Mouse (Mus musculus) forebrain, embryonic 16.5 days (tissue): ENCODE measurements around the gene Hs1bp3. TPM values are rescaled to one million over a fixed set of nuclear protein-coding genes. Genes with fewer than 3 reads are reported as not detected.
A peak's percentile ranks its signal among the peaks of the same experiment; 100 is the strongest.

Source experiments
- ATAC-seq: fragments of 200-750 bp; cut with Nextera tagmentation; 2 replicates; pipeline ENCODE4 v1.8.0; 2017; ENCODE audit warnings: mild to moderate bottlenecking, moderate library complexity
- H3K27ac ChIP-seq: fragments of 300-500 bp; sonication (generic); 2 replicates; pipeline ENCODE4 v1.5.1; 2014; ENCODE audit warnings: low read length, control low read depth
- H3K27me3 ChIP-seq: fragments of 300-500 bp; sonication (generic); replicated peaks from 2 replicates; pipeline ENCODE4 v1.6.1; 2014; ENCODE audit warnings: low read length; ENCODE audit not compliant: control insufficient read depth, insufficient read depth
- H3K36me3 ChIP-seq: fragments of 300-500 bp; sonication (generic); 2 replicates; pipeline ENCODE4 v1.6.1; 2014; ENCODE audit not compliant: control insufficient read depth, insufficient read depth
- H3K4me1 ChIP-seq: fragments of 300-500 bp; sonication (generic); replicated peaks from 2 replicates; pipeline ENCODE4 v1.6.1; 2014; ENCODE audit warnings: low read length; ENCODE audit not compliant: control insufficient read depth, insufficient read depth
- H3K4me2 ChIP-seq: fragments of 300-500 bp; sonication (generic); 2 replicates; pipeline ENCODE4 v1.6.1; 2014; ENCODE audit warnings: mild to moderate bottlenecking, low read length, control low read depth
- H3K4me3 ChIP-seq: fragments of 300-500 bp; sonication (generic); replicated peaks from 2 replicates; pipeline ENCODE4 v1.5.1; 2014; ENCODE audit warnings: mild to moderate bottlenecking, low read length, control low read depth
- H3K9ac ChIP-seq: fragments of 300-500 bp; sonication (generic); replicated peaks from 2 replicates; pipeline ENCODE4 v1.6.1; 2014; ENCODE audit warnings: low read depth, low read length, control low read depth
- H3K9me3 ChIP-seq: fragments of 300-500 bp; sonication (generic); 2 replicates; pipeline ENCODE4 v1.6.1; 2016; ENCODE audit warnings: low read length; ENCODE audit not compliant: control insufficient read depth
- whole genome bisulfite sequencing: fragments of 180-500 bp; shearing (Covaris S2); extraction: QIAGEN DNeasy Blood & Tissue Kit; methylation state at CpG from one replicate; pipeline ENCODE4 v1.1.7; 2014; 5-methylcytosine and 5-hydroxymethylcytosine counted together
- polyA plus RNA-seq: library from polyadenylated mRNA; unstranded; fragments of >200 nt; fragmentation: Nextera tagmentation; extraction: Ambion mirVana; gene quantifications from 2 replicates; pipeline ENCODE4 v1.2.1, GENCODE M21; 2015

Gene Hs1bp3
- polyA plus RNA-seq, 1 experiment from 2014 or later, result 11.1 TPM

DNA sequence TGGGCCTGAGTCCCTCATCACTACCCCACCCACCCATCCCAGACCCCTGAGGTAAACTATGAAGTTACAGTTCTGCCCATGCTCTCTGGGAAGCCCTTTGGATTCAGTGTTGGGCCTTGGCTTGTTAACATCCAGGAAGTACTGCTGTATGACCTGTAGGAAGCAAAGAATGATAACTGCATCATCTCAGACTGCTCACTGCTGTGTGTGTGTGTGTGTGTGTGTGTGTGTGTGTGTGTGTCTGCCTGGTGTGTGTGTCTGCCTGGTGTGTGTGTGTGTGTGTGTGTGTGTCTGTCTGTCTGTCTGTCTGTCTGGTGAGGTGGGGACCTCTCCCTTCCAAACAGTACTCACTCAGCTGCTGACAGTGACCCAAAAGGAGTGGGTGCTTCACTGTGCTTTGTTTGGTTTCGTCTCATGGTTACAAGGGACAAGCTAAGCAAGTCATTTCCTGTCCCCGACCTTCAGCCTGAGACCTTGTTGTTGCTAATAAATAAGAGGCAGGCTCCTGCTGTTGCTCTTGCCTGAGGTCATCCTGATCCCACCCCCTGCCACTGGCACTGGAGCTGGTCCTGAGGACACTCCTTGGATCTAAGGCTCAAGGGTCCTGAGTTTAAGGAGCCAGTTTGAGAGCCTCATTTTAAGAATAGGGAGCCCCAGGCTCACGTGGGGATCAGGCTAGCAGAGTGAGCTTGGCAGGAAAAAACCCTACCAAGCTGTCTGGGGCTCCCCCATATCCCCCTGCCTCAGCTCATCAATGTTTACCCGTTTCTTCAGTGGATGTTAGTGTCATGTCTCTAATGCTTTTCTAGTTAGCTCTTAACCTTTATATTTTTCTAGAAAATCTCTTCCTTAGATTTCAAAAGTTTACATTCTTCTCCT is 38.0 kb downstream of the Hs1bp3 start:
- H3K36me3 ChIP-seq, result no peaks in the 10 kb centered on the region
- no peak for ATAC-seq
- no peak overlapping the region for H3K4me3 ChIP-seq
- no peaks in the 10 kb centered on the region for H3K27me3 ChIP-seq
- peaks cover 3% of the 10 kb centered on the region for H3K4me1 ChIP-seq
- no peak overlapping the region for H3K9ac ChIP-seq
- H3K27ac ChIP-seq, result no peak overlapping the region
- H3K9me3 ChIP-seq, result no peaks in the 10 kb centered on the region
- 49% methylated on average over 4 of the region's 4 CpGs for WGBS
- no peak overlapping the region for H3K4me2 ChIP-seq

DNA sequence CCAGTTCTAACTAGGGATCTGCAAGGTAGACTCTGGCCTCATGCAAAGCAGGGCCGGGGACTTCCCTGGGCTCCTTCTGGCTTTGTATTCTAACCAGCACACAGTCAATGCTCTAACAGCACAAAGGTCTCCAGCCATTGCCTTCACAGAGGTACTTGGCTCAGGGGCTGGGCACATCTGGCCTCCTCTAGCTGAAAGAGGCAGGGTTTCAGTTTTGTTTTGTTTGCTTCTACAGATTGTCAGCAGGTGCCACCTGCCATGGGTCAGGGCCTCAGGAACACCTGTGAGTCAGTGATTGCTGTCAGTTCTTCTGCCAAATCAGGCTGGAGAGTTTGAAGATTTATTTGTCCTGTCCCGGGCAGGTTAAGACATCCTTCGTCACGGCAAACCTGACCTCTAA is 39.8 kb downstream of the Hs1bp3 start:
- Histone ChIP-seq H3K36me3 (no peaks in the 10 kb centered on the region), H3K9me3 (no peaks in the 10 kb centered on the region), H3K4me1 (peaks cover 9% of the 10 kb centered on the region), H3K4me3 (no peak overlapping the region), H3K9ac (no peak overlapping the region), H3K27ac (no peak overlapping the region), H3K27me3 (no peaks in the 10 kb centered on the region), H3K4me2 (no peak overlapping the region)
- ATAC-seq, result no peak
- 84% methylated on average over 4 of the region's 4 CpGs for WGBS

DNA sequence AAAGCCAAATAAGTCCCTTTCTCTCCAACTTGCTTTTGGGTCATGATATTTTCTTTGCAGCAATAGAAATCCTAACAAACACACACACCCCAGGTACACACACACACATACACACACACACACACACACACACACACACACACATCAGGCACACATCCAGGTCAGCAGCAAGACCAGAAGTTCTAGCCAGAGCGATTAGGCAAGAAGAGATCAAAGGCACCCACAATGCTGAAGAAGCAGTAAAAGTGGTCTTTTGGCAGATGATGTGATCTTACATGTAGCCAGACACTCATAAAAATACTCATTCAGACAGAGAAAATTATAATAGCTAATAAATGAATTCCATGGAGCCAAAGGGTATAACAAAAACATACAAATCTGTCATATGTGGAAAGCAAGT is 41.0 kb downstream of the Hs1bp3 start:
- Histone ChIP-seq H3K36me3 (no peaks in the 10 kb centered on the region), H3K27me3 (no peaks in the 10 kb centered on the region), H3K27ac (no peak overlapping the region), H3K4me3 (no peak overlapping the region), H3K9ac (no peak overlapping the region), H3K4me2 (no peak overlapping the region), H3K9me3 (no peaks in the 10 kb centered on the region), H3K4me1 (peaks cover 9% of the 10 kb centered on the region)
- no peak for ATAC-seq
- WGBS, result 96% methylated on average over 1 of the region's 1 CpGs

DNA sequence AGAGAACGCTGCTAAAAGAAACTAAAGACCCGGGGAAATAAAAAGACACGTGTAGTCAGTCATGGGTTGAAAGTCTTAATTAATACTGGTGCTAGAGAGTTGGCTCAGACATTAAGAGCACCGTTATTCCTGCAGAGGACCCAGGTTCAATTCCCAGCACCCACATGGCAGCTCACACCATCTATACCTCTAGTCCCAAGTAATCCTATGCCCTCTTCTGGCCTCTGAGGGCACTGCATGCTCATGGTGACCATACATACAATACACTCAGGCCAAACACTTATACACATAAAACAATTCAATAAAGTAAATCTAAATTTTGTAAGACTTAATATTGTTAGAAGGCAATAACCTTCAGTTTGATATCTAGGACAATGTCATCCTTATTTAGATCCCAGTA is 41.8 kb downstream of the Hs1bp3 start:
- no peaks in the 10 kb centered on the region for H3K27me3 ChIP-seq
- no peak overlapping the region for H3K27ac ChIP-seq
- 97% methylated on average over 4 of the region's 4 CpGs for WGBS
- H3K4me3 ChIP-seq, result no peak overlapping the region
- no peak overlapping the region for H3K4me2 ChIP-seq
- H3K9ac ChIP-seq, result no peak overlapping the region
- no peaks in the 10 kb centered on the region for H3K36me3 ChIP-seq
- H3K4me1 ChIP-seq, result peaks cover 7% of the 10 kb centered on the region
- ATAC-seq, result no peak
- no peaks in the 10 kb centered on the region for H3K9me3 ChIP-seq

DNA sequence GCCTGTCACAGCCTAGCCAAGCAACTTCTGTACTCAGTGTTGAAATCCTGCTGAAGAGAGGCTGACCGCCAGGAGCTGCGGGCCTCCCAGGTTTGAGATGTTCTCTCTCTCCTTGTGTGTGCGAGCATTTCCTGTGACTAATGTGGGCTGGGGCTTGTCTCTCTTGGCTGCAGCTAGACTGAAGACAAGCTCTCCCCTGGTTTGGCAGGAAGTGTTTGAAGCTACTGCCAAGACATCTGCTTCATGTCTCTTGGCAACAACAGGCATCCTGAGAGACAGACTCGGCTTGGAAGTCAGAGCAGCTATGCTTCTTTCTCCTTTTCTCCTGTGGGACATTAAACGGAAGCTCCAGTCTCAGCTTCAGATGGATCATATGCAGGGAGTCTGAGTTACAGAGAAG is 44.2 kb downstream of the Hs1bp3 start:
- Histone ChIP-seq H3K9me3 (no peaks in the 10 kb centered on the region), H3K36me3 (no peaks in the 10 kb centered on the region), H3K27me3 (no peaks in the 10 kb centered on the region), H3K27ac (peak overlapping the region; percentile 84), H3K4me3 (no peak overlapping the region), H3K4me2 (peak overlapping the region; percentile 18; the same call in 1 of the 2 replicates), H3K4me1 (peaks cover 7% of the 10 kb centered on the region), H3K9ac (no peak overlapping the region)
- peak; percentile 94 for ATAC-seq
- WGBS, result 53% methylated on average over 5 of the region's 5 CpGs

DNA sequence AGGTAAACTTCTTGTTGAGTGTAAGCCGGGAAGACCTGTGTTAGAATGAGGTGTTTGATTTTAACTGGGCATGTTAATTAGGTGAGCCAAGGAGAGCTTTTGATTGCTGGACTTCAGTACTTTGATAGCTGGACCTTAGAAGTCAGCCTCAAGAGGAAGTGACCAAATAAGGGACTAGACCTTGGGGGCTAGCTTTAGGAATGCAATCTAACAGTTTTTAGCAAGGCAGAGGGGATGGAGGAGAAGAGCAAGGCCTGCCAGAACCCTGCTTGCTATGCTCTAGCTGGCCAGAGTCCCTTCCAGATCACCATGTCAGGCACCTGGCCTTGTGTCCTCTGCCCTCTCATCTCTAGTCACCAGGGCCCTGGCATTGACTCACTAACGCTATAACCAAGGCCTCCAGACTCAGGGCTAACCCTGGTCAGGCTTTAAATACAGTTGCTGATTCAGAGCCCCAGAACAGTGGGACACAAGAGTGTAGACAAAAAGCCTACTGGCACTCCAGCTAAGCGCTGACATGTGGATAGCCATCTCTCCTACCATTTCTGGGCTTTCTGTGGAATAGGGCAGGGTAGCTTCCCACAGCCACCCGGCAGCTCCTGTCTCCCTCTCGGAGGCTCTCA is 45.2 kb downstream of the Hs1bp3 start:
- ATAC-seq, result no peak
- WGBS, result 82% methylated on average over 5 of the region's 5 CpGs
- peak overlapping the region; percentile 84 for H3K27ac ChIP-seq

DNA sequence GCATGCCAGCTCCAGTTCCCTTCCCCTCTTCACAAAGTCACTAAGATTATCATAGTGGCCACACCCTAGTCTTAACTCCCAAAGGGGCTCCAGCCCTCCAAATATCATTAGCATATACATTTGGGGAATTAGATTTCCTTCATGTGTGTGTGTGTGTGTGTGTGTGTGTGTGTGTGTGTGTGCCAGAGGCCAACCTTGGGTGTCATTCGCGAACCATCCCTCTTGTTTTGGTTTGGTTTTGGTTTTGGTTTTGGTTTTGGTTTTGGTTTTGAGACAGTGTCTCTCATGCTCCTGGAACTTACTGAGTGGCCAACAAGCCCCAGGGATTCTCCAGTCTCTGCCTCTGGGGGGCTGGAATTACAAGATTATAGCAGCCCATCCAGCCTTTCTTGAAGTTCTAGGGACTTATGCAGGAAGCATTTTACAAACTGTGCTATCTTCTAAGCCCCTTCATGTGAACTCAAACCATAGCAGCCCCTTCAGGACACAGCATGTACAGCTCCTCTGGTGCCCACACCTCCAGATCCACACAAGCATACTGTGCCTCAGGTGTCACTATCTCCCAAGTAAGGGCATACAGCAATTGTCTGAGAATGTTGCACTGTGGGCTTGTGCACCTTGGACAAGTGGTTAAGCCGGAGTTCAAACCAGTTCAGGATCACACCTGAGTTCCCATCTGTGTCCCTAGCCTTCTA is 46.3 kb downstream of the Hs1bp3 start:
- no peak for ATAC-seq
- H3K9ac ChIP-seq, result no peak overlapping the region
- WGBS, result 95% methylated on average over 3 of the region's 3 CpGs
- H3K9me3 ChIP-seq, result no peaks in the 10 kb centered on the region
- no peaks in the 10 kb centered on the region for H3K36me3 ChIP-seq
- H3K4me2 ChIP-seq, result no peak overlapping the region
- no peak overlapping the region for H3K27ac ChIP-seq
- no peaks in the 10 kb centered on the region for H3K27me3 ChIP-seq
- no peak overlapping the region for H3K4me3 ChIP-seq
- peaks cover 10% of the 10 kb centered on the region for H3K4me1 ChIP-seq

More for the DNA sequence above, 45.2 kb downstream of the Hs1bp3 start:
- Histone ChIP-seq H3K4me1 (peaks cover 7% of the 10 kb centered on the region), H3K9me3 (no peaks in the 10 kb centered on the region), H3K9ac (no peak overlapping the region), H3K4me3 (no peak overlapping the region), H3K4me2 (no peak overlapping the region), H3K36me3 (no peaks in the 10 kb centered on the region), H3K27me3 (no peaks in the 10 kb centered on the region)

DNA sequence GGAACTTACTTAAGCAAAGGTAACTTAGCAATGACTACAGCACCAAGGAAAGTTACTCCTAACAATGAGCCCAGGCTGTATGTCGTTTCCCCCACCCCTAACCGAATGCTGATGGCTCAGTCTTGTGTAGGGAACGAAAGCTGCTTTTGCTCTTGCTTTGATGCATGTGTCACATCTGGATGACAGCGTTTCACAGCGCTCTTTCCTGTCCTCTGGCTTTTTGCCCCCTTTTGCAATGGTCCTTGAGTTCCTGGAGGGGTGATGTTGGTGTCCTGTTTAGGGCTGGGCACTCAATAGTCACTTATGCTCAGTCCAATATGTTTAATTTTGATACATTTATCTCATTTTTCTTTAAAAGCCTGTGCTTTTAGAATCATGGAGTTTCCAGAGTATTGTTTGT is 48.6 kb downstream of the Hs1bp3 start:
- H3K9me3 ChIP-seq, result no peaks in the 10 kb centered on the region
- no peak overlapping the region for H3K4me2 ChIP-seq
- no peak for ATAC-seq
- H3K36me3 ChIP-seq, result no peaks in the 10 kb centered on the region
- H3K4me3 ChIP-seq, result no peak overlapping the region
- H3K9ac ChIP-seq, result no peak overlapping the region
- no peak overlapping the region for H3K27ac ChIP-seq
- 83% methylated on average over 5 of the region's 5 CpGs for WGBS
- H3K4me1 ChIP-seq, result peaks cover 10% of the 10 kb centered on the region
- no peaks in the 10 kb centered on the region for H3K27me3 ChIP-seq

DNA sequence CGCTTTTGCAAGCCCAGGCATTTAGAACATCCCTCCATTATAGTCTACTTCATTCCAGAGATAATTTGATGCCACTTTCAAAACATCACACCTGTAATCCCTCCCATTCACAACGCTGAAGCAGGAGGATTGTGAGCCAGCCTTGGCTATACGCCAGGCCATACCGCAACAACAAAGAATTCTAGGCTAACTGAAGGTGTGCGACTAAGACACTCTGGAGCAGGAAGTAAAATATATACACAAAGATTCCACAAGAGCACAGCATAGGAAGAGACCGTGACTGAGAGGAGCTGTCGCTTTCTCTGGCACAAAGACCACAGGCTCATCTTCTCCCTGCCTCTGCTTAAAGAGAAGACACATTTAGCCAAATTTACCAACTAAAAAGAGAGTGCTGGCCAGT is 49.2 kb downstream of the Hs1bp3 start:
- peaks cover 8% of the 10 kb centered on the region for H3K4me1 ChIP-seq

More for the DNA sequence above, 49.2 kb downstream of the Hs1bp3 start:
- no peaks in the 10 kb centered on the region for H3K27me3 ChIP-seq
- no peaks in the 10 kb centered on the region for H3K9me3 ChIP-seq
- H3K4me3 ChIP-seq, result no peak overlapping the region
- H3K36me3 ChIP-seq, result no peaks in the 10 kb centered on the region
- no peak for ATAC-seq
- no peak overlapping the region for H3K9ac ChIP-seq
- H3K27ac ChIP-seq, result no peak overlapping the region
- H3K4me2 ChIP-seq, result no peak overlapping the region
- 69% methylated on average over 7 of the region's 7 CpGs for WGBS
